Mouse (Mus musculus) hindbrain, postnatal 0 days (tissue): ENCODE measurements around the gene Gm42878. TPM values are rescaled to one million over a fixed set of nuclear protein-coding genes. Genes with fewer than 3 reads are reported as not detected.

Experiments used
- ATAC-seq: fragments of 200-750 bp; cut with Nextera tagmentation; 2 replicates; pipeline ENCODE4 v1.8.0; 2017; ENCODE audit warnings: mild to moderate bottlenecking, moderate TSS enrichment, moderate library complexity
- DNase-seq: peaks from one replicate; pipeline ENCODE4 v3.0.0-alpha.2; 2015; ENCODE audit warnings: low spot score
- H3K27ac ChIP-seq: fragments of 300-500 bp; sonication (generic); 2 replicates; pipeline ENCODE4 v1.5.1; 2014; ENCODE audit warnings: mild to moderate bottlenecking
- H3K27me3 ChIP-seq: fragments of 300-500 bp; sonication (generic); 2 replicates; pipeline ENCODE4 v1.6.1; 2014; ENCODE audit warnings: low read length, mixed read lengths; ENCODE audit not compliant: insufficient read depth
- H3K36me3 ChIP-seq: fragments of 300-500 bp; sonication (generic); 2 replicates; pipeline ENCODE4 v1.6.1; 2014; ENCODE audit warnings: low read length, mixed read lengths; ENCODE audit not compliant: insufficient read depth
- H3K4me1 ChIP-seq: fragments of 300-500 bp; sonication (generic); 2 replicates; pipeline ENCODE4 v1.6.1; 2014; ENCODE audit warnings: antibody characterized with exemption, low read length, mixed read lengths; ENCODE audit not compliant: insufficient read depth
- H3K4me2 ChIP-seq: fragments of 300-500 bp; sonication (generic); 2 replicates; pipeline ENCODE4 v1.6.1; 2014; ENCODE audit warnings: low read depth, mild to moderate bottlenecking, low read length, moderate library complexity, mixed read lengths
- H3K4me3 ChIP-seq: fragments of 300-500 bp; sonication (generic); 2 replicates; pipeline ENCODE4 v1.5.1; 2014; ENCODE audit warnings: low read length
- H3K9ac ChIP-seq: fragments of 300-500 bp; sonication (generic); replicated peaks from 2 replicates; pipeline ENCODE4 v1.6.1; 2014; ENCODE audit warnings: mild to moderate bottlenecking, low read length, moderate library complexity, mixed read lengths
- H3K9me3 ChIP-seq: fragments of 300-500 bp; sonication (generic); 2 replicates; pipeline ENCODE4 v1.6.1; 2016; ENCODE audit warnings: low read length, mixed read lengths
- CTCF ChIP-seq: IDR thresholded peaks from 2 replicates; pipeline ENCODE4 v1.5.1; 2016; ENCODE audit warnings: antibody characterized with exemption, control low read depth, low read depth
- WGBS: fragments of 180-500 bp; shearing (Covaris S2); extraction: QIAGEN DNeasy Blood & Tissue Kit; methylation state at CpG from one replicate; pipeline ENCODE4 v1.1.7; 2014; 5-methylcytosine and 5-hydroxymethylcytosine counted together
- polyA plus RNA-seq: library from polyadenylated mRNA; unstranded; fragments of >200 nt; fragmentation: Nextera tagmentation; extraction: Ambion mirVana; gene quantifications from 2 replicates; pipeline ENCODE4 v1.2.1, GENCODE M21; 2015
- total RNA-seq: library from RNA; depleted of rRNA; stranded (reverse); fragments of >200 nt; gene quantifications from 2 replicates; pipeline ENCODE4 v1.2.3, GENCODE M21; 2014; rRNA removed

The Gm42878 gene
- total RNA-seq (not detected in 2 replicates), polyA plus RNA-seq (not detected in 2 replicates)

DNA sequence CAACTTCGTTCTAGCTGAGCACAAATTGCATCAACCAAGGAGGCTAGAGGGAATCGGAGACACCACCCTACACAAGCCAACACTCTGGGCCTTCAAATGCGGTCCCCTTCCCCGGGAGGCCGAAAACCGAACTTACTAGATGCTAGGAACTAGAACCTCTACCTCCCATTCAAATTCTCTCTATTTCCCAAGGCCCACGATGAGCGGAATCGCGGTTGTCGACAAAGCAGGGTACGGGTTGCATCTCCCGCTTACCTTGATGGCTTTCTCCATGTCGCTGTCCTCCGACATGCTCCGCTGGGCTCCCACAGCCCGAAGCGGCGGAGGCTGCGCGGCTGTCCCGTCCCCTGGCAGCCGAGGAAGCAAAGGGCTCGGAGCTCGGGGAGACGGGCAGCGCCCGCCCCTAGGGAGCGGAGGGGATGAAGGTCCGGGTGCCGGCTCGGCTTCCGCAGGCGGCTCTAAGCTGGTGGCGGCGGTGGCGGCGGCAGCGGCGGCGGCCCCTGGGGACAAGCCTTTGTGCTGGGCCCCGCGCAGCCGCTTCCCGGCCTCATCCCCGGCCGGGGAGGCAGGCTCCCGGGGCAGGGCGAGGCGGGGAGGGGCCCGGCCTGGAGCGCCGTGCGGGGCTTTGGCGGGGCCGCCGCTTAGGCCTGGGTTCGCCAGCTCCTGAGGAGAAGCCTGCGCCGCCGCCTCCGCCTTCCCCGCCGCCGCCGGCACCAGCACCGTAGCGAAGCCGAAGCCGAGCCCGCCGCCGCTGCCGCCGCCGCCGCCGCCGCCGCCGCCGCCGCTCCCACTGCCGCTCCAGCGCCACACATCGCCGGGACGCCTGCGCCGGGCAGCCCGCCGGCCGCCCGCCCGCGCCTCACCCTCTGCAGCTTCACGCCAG, at the start of gene Gm42878, which contains the start of gene Adam1a:
Gm42878 (minus strand) TSS at position 573 of the 883 bp plus-strand sequence.
Adam1a (minus strand) TSS at position 573 of the 883 bp plus-strand sequence.
- Histone ChIP-seq H3K36me3 (no peaks in the 10 kb centered on the region), H3K27ac (peak within 1 kb of the TSS; percentile 93), H3K4me1 (peaks cover 7% of the 10 kb centered on the region), H3K4me2 (peak within 1 kb of the TSS; percentile 83), H3K9ac (peak within 1 kb of the TSS; percentile 82), H3K4me3 (peak within 1 kb of the TSS; percentile 64), H3K27me3 (no peaks in the 10 kb centered on the region), H3K9me3 (no peaks in the 10 kb centered on the region)
- peak; percentile 50 for DNase-seq
- TF ChIP-seq CTCF: no peak
- WGBS: under 1% methylated on average over 52 of the region's 97 CpGs
- peak; percentile 57 for ATAC-seq

DNA sequence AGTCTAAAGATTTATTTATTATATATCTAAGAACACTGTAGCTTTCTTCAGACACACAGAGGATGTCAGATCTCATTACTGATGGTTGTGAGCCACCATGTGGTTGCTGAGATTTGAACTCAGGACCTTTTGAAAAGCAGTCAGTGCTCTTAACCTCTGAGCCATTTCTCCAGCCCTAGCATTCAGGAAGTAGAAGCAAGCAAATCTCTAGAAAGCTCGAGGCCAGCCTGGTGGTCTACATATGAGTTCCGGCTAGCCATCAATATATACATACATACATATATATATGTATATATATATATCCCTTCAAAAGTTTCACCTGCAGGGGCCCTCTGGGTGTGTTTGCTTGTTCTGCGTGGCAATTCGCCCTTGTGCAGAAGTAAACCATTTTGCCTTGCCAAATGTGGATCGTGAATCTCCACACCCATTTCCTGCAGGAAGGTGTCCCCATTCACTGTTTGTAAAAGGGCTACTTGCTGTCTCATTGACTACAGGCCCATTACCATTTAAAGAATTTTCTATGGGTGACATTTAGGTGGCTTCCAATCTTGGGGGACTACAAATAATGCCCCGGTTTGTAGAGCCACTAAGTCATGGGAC, 49.5 kb upstream of the Gm42878 start:
- DNase-seq (no peak), ATAC-seq (no peak)
- 85% methylated on average over 6 of the region's 6 CpGs for WGBS
- Histone ChIP-seq H3K4me1 (peaks cover 6% of the 10 kb centered on the region; the same call in 1 of the 2 replicates), H3K4me3 (no peak overlapping the region), H3K9me3 (no peaks in the 10 kb centered on the region), H3K27me3 (no peaks in the 10 kb centered on the region), H3K9ac (no peak overlapping the region), H3K36me3 (no peaks in the 10 kb centered on the region), H3K27ac (peak overlapping the region; percentile 82; the same call in 1 of the 2 replicates), H3K4me2 (no peak overlapping the region)
- no peak for TF ChIP-seq CTCF

- peak within 1 kb of the TSS; percentile 64 for H3K9ac ChIP-seq
- 2% methylated on average over 47 of the region's 47 CpGs for WGBS
- H3K4me2 ChIP-seq: peak within 1 kb of the TSS; percentile 94
- ATAC-seq: peak; percentile 90
- H3K27ac ChIP-seq: peak within 1 kb of the TSS; percentile 82
- peak within 1 kb of the TSS; percentile 56 for H3K4me3 ChIP-seq
- H3K36me3 ChIP-seq: no peaks in the 10 kb centered on the region
- DNase-seq: peak; percentile 92
- TF ChIP-seq CTCF: peak; percentile 31
- no peaks in the 10 kb centered on the region for H3K27me3 ChIP-seq
- no peaks in the 10 kb centered on the region for H3K9me3 ChIP-seq
- H3K4me1 ChIP-seq: peaks cover 6% of the 10 kb centered on the region; the same call in 1 of the 2 replicates
Observed at GRCm38 (mm10) chr5:121593451-121594401, 48.4 kb upstream of the Gm42878 start, which contains the start of gene Aldh2. Aldh2 (minus strand) TSS chr5:121593824.

- no peak for TF ChIP-seq CTCF
- Histone ChIP-seq H3K27me3 (no peaks in the 10 kb centered on the region), H3K27ac (peak overlapping the region; percentile 82; the same call in 1 of the 2 replicates), H3K4me1 (peaks cover 6% of the 10 kb centered on the region; the same call in 1 of the 2 replicates), H3K4me3 (peak overlapping the region; percentile 56), H3K36me3 (no peaks in the 10 kb centered on the region), H3K4me2 (peak overlapping the region; percentile 94), H3K9ac (peak overlapping the region; percentile 64), H3K9me3 (no peaks in the 10 kb centered on the region)
- ATAC-seq (peak; percentile 44), DNase-seq (no peak)
- 4% methylated on average over 33 of the region's 33 CpGs for WGBS
Observed at GRCm38 (mm10) chr5:121592816-121593407, 47.6 kb upstream of the Gm42878 start.

DNA sequence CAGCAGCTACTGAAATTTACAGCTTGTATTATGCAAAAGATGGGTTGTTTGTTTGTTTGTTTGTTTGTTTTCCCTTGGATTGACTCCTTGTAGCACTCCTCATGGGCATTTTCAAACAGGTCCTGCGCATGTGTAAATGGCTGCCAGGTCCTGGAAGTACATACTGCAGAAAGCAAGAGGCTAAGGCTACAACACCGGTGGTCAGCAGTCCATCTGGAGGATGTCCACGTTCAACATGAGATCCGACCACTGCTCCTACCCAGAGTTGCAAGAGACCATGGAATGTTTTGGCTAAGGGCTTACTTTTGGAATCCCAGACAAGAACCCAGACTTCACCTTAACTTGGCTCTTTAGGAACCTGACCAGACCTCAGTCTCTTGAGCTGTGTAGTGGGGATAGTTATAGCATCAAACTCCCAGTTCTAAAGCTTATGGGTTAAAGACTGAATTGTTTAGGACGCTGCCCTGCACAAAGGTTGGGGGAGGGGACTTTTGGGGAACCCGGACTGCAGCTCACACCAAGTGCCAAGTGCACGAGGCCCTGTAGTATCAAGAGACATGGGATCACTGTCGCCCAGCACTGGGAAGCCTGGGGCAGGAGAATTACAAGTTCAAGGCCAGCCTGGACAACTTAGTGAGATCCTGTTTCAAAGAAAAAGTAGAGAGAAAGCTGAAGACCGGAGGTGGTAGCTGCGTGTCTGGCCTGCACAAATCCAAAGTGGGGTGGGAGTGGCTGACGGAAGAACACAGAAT, 47.0 kb upstream of the Gm42878 start:
- Histone ChIP-seq H3K27ac (no peak overlapping the region; the same call in 1 of the 2 replicates), H3K9ac (no peak overlapping the region), H3K4me2 (peak overlapping the region; percentile 94), H3K27me3 (no peaks in the 10 kb centered on the region), H3K36me3 (no peaks in the 10 kb centered on the region), H3K4me3 (peak overlapping the region; percentile 56), H3K4me1 (peaks cover 6% of the 10 kb centered on the region; the same call in 1 of the 2 replicates), H3K9me3 (no peaks in the 10 kb centered on the region)
- no peak for TF ChIP-seq CTCF
- DNase-seq (no peak), ATAC-seq (no peak)
- WGBS: 59% methylated on average over 11 of the region's 11 CpGs
